Mouse (Mus musculus) limb, embryonic 11.5 days (tissue): Measurements from ENCODE around the gene Mtus2. TPM values are rescaled to one million over a fixed set of nuclear protein-coding genes. Genes with fewer than 3 reads are reported as not detected.

Experiments
- ATAC-seq: fragments of 200-750 bp; cut with Nextera tagmentation; 2 replicates; pipeline ENCODE4 v1.8.0; 2017; ENCODE audit warnings: low read depth; ENCODE audit not compliant: insufficient number of reproducible peaks, low FRiP score, low TSS enrichment
- DNase-seq: peaks from one replicate; pipeline ENCODE4 v3.0.0-alpha.2; 2015; ENCODE audit warnings: low spot score
- H3K27ac ChIP-seq: fragments of 300-500 bp; sonication (generic); replicated peaks from 2 replicates; pipeline ENCODE4 v1.5.1; 2014; ENCODE audit warnings: low read depth, mild to moderate bottlenecking, low read length
- H3K27me3 ChIP-seq: fragments of 300-500 bp; sonication (generic); 2 replicates; pipeline ENCODE4 v1.6.1; 2014; ENCODE audit warnings: mild to moderate bottlenecking, low read length, mixed read lengths; ENCODE audit not compliant: control insufficient read depth, insufficient read depth
- H3K36me3 ChIP-seq: fragments of 300-500 bp; sonication (generic); 2 replicates; pipeline ENCODE4 v1.6.1; 2014; ENCODE audit warnings: mild to moderate bottlenecking, low read length, moderate library complexity, mixed read lengths; ENCODE audit not compliant: control insufficient read depth, insufficient read depth
- H3K4me1 ChIP-seq: fragments of 300-500 bp; sonication (generic); 2 replicates; pipeline ENCODE4 v1.6.1; 2014; ENCODE audit warnings: low read length, mixed read lengths; ENCODE audit not compliant: control insufficient read depth, insufficient read depth
- H3K4me2 ChIP-seq: fragments of 300-500 bp; sonication (generic); 2 replicates; pipeline ENCODE4 v1.6.1; 2014; ENCODE audit warnings: low read depth, mild to moderate bottlenecking, moderate library complexity; ENCODE audit not compliant: severe bottlenecking
- H3K4me3 ChIP-seq: fragments of 300-500 bp; sonication (generic); 2 replicates; pipeline ENCODE4 v1.5.1; 2014; ENCODE audit warnings: low read depth, low read length
- H3K9ac ChIP-seq: fragments of 300-500 bp; sonication (generic); 2 replicates; pipeline ENCODE4 v1.6.1; 2014; ENCODE audit warnings: mild to moderate bottlenecking, low read length
- H3K9me3 ChIP-seq: fragments of 300-500 bp; sonication (generic); 2 replicates; pipeline ENCODE4 v1.6.1; 2016; ENCODE audit warnings: low read length; ENCODE audit not compliant: control insufficient read depth
- WGBS: fragments of 180-500 bp; shearing (Covaris S2); extraction: QIAGEN DNeasy Blood & Tissue Kit; methylation state at CpG from one replicate; pipeline ENCODE4 v1.1.7; 2014; 5-methylcytosine and 5-hydroxymethylcytosine counted together
- polyA plus RNA-seq: library from polyadenylated mRNA; unstranded; fragments of >200 nt; fragmentation: Nextera tagmentation; extraction: Ambion mirVana; gene quantifications from 2 replicates; pipeline ENCODE4 v1.2.1, GENCODE M21; 2014

Mtus2 gene
- polyA plus RNA-seq, 1 experiment from 2014 or later, result 4.0 TPM

DNA sequence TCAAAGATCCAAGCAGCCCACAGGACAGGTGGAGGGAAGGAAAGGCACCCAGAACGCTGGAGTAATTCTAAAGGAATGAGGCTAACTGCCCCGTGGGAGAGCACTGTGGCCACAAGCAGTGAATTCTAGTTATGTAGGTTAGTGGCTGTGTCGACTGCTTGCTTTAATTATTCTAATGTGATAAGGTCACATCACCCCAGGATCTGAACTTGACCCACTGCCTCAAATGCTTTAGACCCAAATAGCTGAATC, 404.6 kb downstream of the Mtus2 start:
- Histone ChIP-seq H3K27ac (no peak overlapping the region), H3K36me3 (no peaks in the 10 kb centered on the region), H3K27me3 (no peaks in the 10 kb centered on the region), H3K9ac (no peak overlapping the region), H3K4me2 (no peak overlapping the region), H3K4me3 (no peak overlapping the region), H3K9me3 (no peaks in the 10 kb centered on the region), H3K4me1 (0 out of 2 replicates have a peak, but pooled peaks cover 2% of the 10 kb centered on the region)
- DNase-seq (no peak), ATAC-seq (no peak)
- WGBS, result 44% methylated on average over 3 of the region's 3 CpGs

DNA sequence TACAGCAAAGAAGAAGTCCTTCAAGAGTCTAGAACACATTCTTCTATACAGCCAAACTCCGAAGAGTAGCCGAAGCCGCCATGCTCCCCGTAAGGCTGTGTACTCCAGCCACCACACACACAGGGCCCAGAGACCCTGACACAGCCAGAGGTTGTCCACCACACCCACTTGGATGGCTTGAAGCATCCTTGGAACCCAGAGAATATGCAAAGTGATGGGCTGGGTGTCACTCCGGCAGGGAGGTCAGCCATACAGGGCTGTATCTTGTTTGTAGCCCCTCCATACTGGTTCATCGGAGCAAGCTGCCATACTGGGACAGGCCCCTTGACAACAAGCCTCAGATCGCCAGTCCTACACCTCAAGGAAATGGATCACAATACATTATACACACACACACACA, 405.2 kb downstream of the Mtus2 start:
- ATAC-seq (no peak), DNase-seq (no peak)
- Histone ChIP-seq H3K4me1 (0 out of 2 replicates have a peak, but pooled peaks cover 2% of the 10 kb centered on the region), H3K4me3 (no peak overlapping the region), H3K9ac (no peak overlapping the region), H3K36me3 (no peaks in the 10 kb centered on the region), H3K4me2 (no peak overlapping the region), H3K27ac (no peak overlapping the region), H3K9me3 (no peaks in the 10 kb centered on the region), H3K27me3 (no peaks in the 10 kb centered on the region)
- 97% methylated on average over 7 of the region's 7 CpGs for WGBS

DNA sequence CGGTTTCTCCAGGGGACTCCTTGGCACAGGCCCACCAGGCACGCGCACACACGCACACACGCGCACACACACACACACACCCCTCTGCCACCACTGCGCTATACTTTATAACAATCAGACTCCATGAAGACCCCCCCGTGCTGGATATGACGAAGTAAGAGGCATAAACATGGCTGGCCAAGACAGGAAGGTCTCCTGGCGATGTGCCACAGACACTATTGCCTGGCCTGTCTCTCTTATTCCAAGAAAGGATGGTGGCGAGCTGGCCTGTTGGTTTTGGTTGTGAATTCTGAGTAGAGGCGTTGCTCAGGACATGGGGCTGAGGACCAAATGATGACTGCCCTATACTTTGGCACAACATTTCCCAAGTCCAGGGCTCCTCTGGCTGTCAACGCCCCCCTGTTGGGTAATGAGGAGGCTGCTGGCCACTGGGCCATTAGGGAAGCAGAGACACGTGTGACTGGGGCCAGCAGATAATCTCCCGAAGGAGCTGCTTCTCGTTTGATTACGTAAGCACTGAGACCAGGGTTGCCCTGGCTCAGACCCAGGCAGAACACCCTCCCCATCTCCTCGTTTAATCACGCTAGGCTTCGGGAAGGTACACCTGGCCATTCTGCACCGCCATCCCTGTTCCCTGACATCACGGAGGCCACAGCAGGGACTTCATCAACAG, 406.5 kb downstream of the Mtus2 start:
- no peaks in the 10 kb centered on the region for H3K9me3 ChIP-seq
- ATAC-seq (no peak), DNase-seq (no peak)
- no peak overlapping the region for H3K4me2 ChIP-seq
- no peaks in the 10 kb centered on the region for H3K36me3 ChIP-seq
- no peak overlapping the region for H3K27ac ChIP-seq
- no peak overlapping the region for H3K4me3 ChIP-seq
- no peak overlapping the region for H3K9ac ChIP-seq
- H3K27me3 ChIP-seq, result no peaks in the 10 kb centered on the region
- H3K4me1 ChIP-seq, result 0 out of 2 replicates have a peak, but pooled peaks cover 2% of the 10 kb centered on the region
- WGBS, result 85% methylated on average over 22 of the region's 22 CpGs

Other genes starting within 250 kb of the Mtus2 start
- gene Flt1, start 231.3 kb upstream of the Mtus2 start, polyA plus RNA-seq, result 10.9 and 11.4 TPM in 2 replicates
- gene Pomp, start 96.9 kb upstream of the Mtus2 start, polyA plus RNA-seq, result 500 and 518 TPM in 2 replicates
- gene Slc46a3, start 62.5 kb upstream of the Mtus2 start, polyA plus RNA-seq, result 1.7 and 2.2 TPM in 2 replicates